ENCODE assay signal across 15 mouse cellular contexts in the genomic region with DNA sequence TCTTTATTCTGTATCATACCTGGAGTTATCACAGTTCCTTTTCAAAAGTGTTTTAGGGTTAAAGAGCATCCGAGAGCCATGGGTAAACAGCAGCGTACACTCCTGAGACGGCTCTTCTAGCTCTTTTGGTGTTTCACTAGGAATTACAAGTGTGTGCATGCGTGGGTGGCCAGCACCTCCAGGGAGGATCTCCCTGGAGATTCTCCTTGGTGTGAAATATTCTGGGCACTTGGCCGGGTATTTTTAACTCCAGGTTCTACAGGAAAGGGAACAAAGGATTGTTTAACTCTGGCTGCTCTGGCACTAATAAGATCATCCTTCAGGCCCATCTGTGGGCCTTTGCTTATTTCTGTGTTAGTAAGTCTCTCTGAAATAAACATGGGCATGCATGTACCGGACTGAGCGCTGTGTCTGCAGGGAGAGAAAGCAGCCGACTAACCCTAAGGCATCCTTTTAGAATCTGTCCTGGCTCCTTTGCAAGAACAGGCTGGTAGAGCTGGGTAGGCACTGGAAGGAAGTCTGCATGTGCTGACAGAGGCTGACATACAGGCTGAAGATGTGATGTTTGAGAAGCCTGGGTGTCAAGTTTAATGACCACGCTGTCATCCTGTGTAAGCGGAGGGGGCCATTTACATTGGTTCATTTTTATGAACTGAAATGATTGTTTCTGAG. TPM values are rescaled to one million over a fixed set of nuclear protein-coding genes. Genes with fewer than 3 reads are reported as not detected.
DNase-seq lines count a peak whose midpoint lies in the region; ATAC-seq and TF ChIP-seq lines count a peak whose summit lies in the region.
"Had no signal": no experiment of that assay in that cellular context is flagged by ENCODE, and none has a peak within 500 bp of the region (broad histone marks: within the 10 kb centered on the region; RNA-seq: fewer than 3 reads in every experiment).

No protein-coding gene starts in this region.

- WGBS in hindbrain, embryonic 10.5 days = 82% methylated on average over 10 of the region's 10 CpGs
- 76% methylated on average over 10 of the region's 10 CpGs for WGBS in hindbrain, embryonic 12.5 days
- WGBS in forebrain, embryonic 15.5 days = 42% methylated on average over 10 of the region's 10 CpGs
- WGBS in midbrain, postnatal 0 days = 38% methylated on average over 10 of the region's 10 CpGs
- 72% methylated on average over 10 of the region's 10 CpGs for WGBS in kidney, embryonic 14.5 days

- peak overlapping the region; percentile 16; the same call in 1 of the 2 replicates for H3K27ac ChIP-seq in hindbrain, embryonic 10.5 days
- no peak overlapping the region for H3K27ac ChIP-seq in hindbrain, embryonic 12.5 days
- peak overlapping the region; percentile 88 for H3K27ac ChIP-seq in forebrain, embryonic 15.5 days (replicated peaks)
- peak overlapping the region; percentile 79 for H3K27ac ChIP-seq in midbrain, postnatal 0 days (ENCODE audit: low read depth, low read length)
- no peak overlapping the region for H3K27ac ChIP-seq in kidney, embryonic 14.5 days (ENCODE audit: low read depth, low read length)
- H3K27ac ChIP-seq: heart, embryonic 13.5 days; liver, embryonic 15.5 days had no signal

- H3K9ac ChIP-seq in hindbrain, embryonic 12.5 days = no peak overlapping the region
- H3K9ac ChIP-seq in forebrain, embryonic 15.5 days (replicated peaks) = peak overlapping the region; percentile 18
- peak overlapping the region; percentile 44; the same call in 1 of the 2 replicates for H3K9ac ChIP-seq in midbrain, postnatal 0 days (replicated peaks; ENCODE audit: low read length, poor library complexity, severe bottlenecking)
- no peak overlapping the region for H3K9ac ChIP-seq in kidney, embryonic 14.5 days (ENCODE audit: low read depth, low read length)
- H3K9ac ChIP-seq: heart, embryonic 13.5 days; liver, embryonic 15.5 days had no signal

- H3K4me3 ChIP-seq in hindbrain, embryonic 10.5 days = no peak overlapping the region
- H3K4me3 ChIP-seq in hindbrain, embryonic 12.5 days = no peak overlapping the region
- no peak overlapping the region for H3K4me3 ChIP-seq in forebrain, embryonic 15.5 days
- no peak overlapping the region for H3K4me3 ChIP-seq in midbrain, postnatal 0 days (ENCODE audit: low read depth, low read length)
- H3K4me3 ChIP-seq in kidney, embryonic 14.5 days (ENCODE audit: low read length) = no peak overlapping the region
- H3K4me3 ChIP-seq: heart, embryonic 13.5 days; liver, embryonic 15.5 days had no signal

- H3K36me3 ChIP-seq in hindbrain, embryonic 10.5 days = no peaks in the 10 kb centered on the region
- H3K36me3 ChIP-seq in hindbrain, embryonic 12.5 days = no peaks in the 10 kb centered on the region
- H3K36me3 ChIP-seq in forebrain, embryonic 15.5 days = no peaks in the 10 kb centered on the region
- no peaks in the 10 kb centered on the region for H3K36me3 ChIP-seq in midbrain, postnatal 0 days (ENCODE audit: insufficient read depth, low read length)
- no peaks in the 10 kb centered on the region for H3K36me3 ChIP-seq in kidney, embryonic 14.5 days (ENCODE audit: control insufficient read depth, insufficient read depth, low read length)
- H3K36me3 ChIP-seq: heart, embryonic 13.5 days; liver, embryonic 15.5 days had no signal

- no peaks in the 10 kb centered on the region for H3K27me3 ChIP-seq in hindbrain, embryonic 10.5 days (ENCODE audit: insufficient read depth, poor library complexity, severe bottlenecking)
- H3K27me3 ChIP-seq in hindbrain, embryonic 12.5 days = no peaks in the 10 kb centered on the region
- H3K27me3 ChIP-seq in forebrain, embryonic 15.5 days = no peaks in the 10 kb centered on the region
- no peaks in the 10 kb centered on the region for H3K27me3 ChIP-seq in midbrain, postnatal 0 days (ENCODE audit: insufficient read depth, low read length)
- H3K27me3 ChIP-seq in kidney, embryonic 14.5 days (ENCODE audit: control insufficient read depth, insufficient read depth, low read length) = no peaks in the 10 kb centered on the region
- H3K27me3 ChIP-seq: heart, embryonic 13.5 days; liver, embryonic 15.5 days had no signal

- no peak for DNase-seq in hindbrain, embryonic 10.5 days (ENCODE audit: low spot score)
- DNase-seq in layer of hippocampus, adult 9-11 months = peak; percentile 59
- DNase-seq in midbrain, postnatal 0 days (ENCODE audit: low spot score) = no peak
- no peak for DNase-seq in B cell, adult 2 months
- DNase-seq in kidney, adult 18-20 months = no peak
- DNase-seq: adrenal gland, adult 2 months; cerebellum, adult 11 months; thymus, postnatal 4 days had no signal

- ATAC-seq in hindbrain, embryonic 12.5 days (ENCODE audit: low FRiP score) = no peak
- ATAC-seq in forebrain, embryonic 15.5 days (replicated peaks) = peak; percentile 64
- ATAC-seq in midbrain, postnatal 0 days (ENCODE audit: low FRiP score) = peak; percentile 67; the same call in 1 of the 2 replicates
- ATAC-seq in kidney, embryonic 14.5 days (ENCODE audit: low FRiP score, low TSS enrichment) = no peak
- ATAC-seq: intestine, embryonic 16.5 days had no signal

- TF ChIP-seq CTCF in midbrain, postnatal 0 days (IDR thresholded peaks at IDR 0.05) = no peak

- H3K4me2 ChIP-seq in hindbrain, embryonic 12.5 days (replicated peaks) = no peak overlapping the region
- H3K4me2 ChIP-seq in forebrain, embryonic 15.5 days (replicated peaks) = 0 out of 2 replicates have a peak overlapping the region, but pooled peaks have one; percentile 6
- H3K4me2 ChIP-seq in midbrain, postnatal 0 days (ENCODE audit: low read depth, low read length, poor library complexity, severe bottlenecking) = peak overlapping the region; percentile 9; the same call in 1 of the 2 replicates
- no peak overlapping the region for H3K4me2 ChIP-seq in kidney, embryonic 14.5 days (replicated peaks; ENCODE audit: low read depth, low read length)
- H3K4me2 ChIP-seq: heart, embryonic 13.5 days; liver, embryonic 15.5 days had no signal

- H3K4me1 ChIP-seq in hindbrain, embryonic 10.5 days (replicated peaks) = 0 out of 2 replicates have a peak, but pooled peaks cover 3% of the 10 kb centered on the region
- 0 out of 2 replicates have a peak, but pooled peaks cover 4% of the 10 kb centered on the region for H3K4me1 ChIP-seq in hindbrain, embryonic 12.5 days
- H3K4me1 ChIP-seq in forebrain, embryonic 15.5 days = peaks cover 27% of the 10 kb centered on the region
- H3K4me1 ChIP-seq in midbrain, postnatal 0 days (ENCODE audit: insufficient read depth, low read length) = peaks cover 11% of the 10 kb centered on the region; the same call in 1 of the 2 replicates
- no peaks in the 10 kb centered on the region for H3K4me1 ChIP-seq in kidney, embryonic 14.5 days (ENCODE audit: control insufficient read depth, insufficient read depth, low read length)
- H3K4me1 ChIP-seq: heart, embryonic 13.5 days; liver, embryonic 15.5 days had no signal

- no peaks in the 10 kb centered on the region for H3K9me3 ChIP-seq in hindbrain, embryonic 10.5 days
- H3K9me3 ChIP-seq in hindbrain, embryonic 12.5 days (replicated peaks) = no peaks in the 10 kb centered on the region
- H3K9me3 ChIP-seq in forebrain, embryonic 15.5 days = no peaks in the 10 kb centered on the region
- H3K9me3 ChIP-seq in midbrain, postnatal 0 days (ENCODE audit: low read length) = no peaks in the 10 kb centered on the region
- H3K9me3 ChIP-seq in kidney, embryonic 14.5 days (ENCODE audit: control insufficient read depth, low read length) = no peaks in the 10 kb centered on the region
- H3K9me3 ChIP-seq: heart, embryonic 13.5 days; liver, embryonic 15.5 days had no signal

RNA-seq across cellular contexts. Expression of gene Sh3rf3, which starts 58.1 kb away (rescaled TPM):
- 0.75 and 1.1 TPM in 2 replicates for polyA plus RNA-seq in hindbrain, embryonic 10.5 days (2016; fragmentation: Nextera tagmentation; extraction: Ambion mirVana)
- 2.4 and 3.9 TPM in 2 replicates for polyA plus RNA-seq in hindbrain, embryonic 12.5 days (2016; fragmentation: Nextera tagmentation; extraction: Ambion mirVana)
- 12.5 and 13.1 TPM in 2 replicates for polyA plus RNA-seq in forebrain, embryonic 15.5 days (2015; fragmentation: Nextera tagmentation; extraction: Ambion mirVana)
- total RNA-seq in midbrain, postnatal 0 days (2014; rRNA removed) = 21.5 and 31.9 TPM in 2 replicates
- polyA plus RNA-seq in midbrain, postnatal 0 days (2015; fragmentation: Nextera tagmentation; extraction: Ambion mirVana) = 2.8 and 4.6 TPM in 2 replicates
- polyA plus RNA-seq in kidney, embryonic 14.5 days (2014; fragmentation: Nextera tagmentation; extraction: Ambion mirVana) = 1.9 and 2.4 TPM in 2 replicates
- total RNA-seq: megakaryocyte-erythroid progenitor cell, adult 5-6 weeks had no signal

Comparison
In these comparisons a context has a peak if more than half of its experiments do, and no peak if none do; other contexts are left out.
1. H3K27ac ChIP-seq: peak in hindbrain, embryonic 10.5 days (single experiment), forebrain, embryonic 15.5 days (single experiment) and midbrain, postnatal 0 days (single experiment); none in hindbrain, embryonic 12.5 days (single experiment) and kidney, embryonic 14.5 days (single experiment).
2. ATAC-seq: peak in forebrain, embryonic 15.5 days (single experiment) and midbrain, postnatal 0 days (single experiment); none in hindbrain, embryonic 12.5 days (single experiment) and kidney, embryonic 14.5 days (single experiment).
3. H3K4me2 ChIP-seq: peak in forebrain, embryonic 15.5 days (single experiment) and midbrain, postnatal 0 days (single experiment); none in hindbrain, embryonic 12.5 days (single experiment) and kidney, embryonic 14.5 days (single experiment).
4. H3K9ac ChIP-seq: peak in forebrain, embryonic 15.5 days (single experiment) and midbrain, postnatal 0 days (single experiment); none in hindbrain, embryonic 12.5 days (single experiment) and kidney, embryonic 14.5 days (single experiment).